Mouse (Mus musculus): Measurements from ENCODE around the gene Rbfox3. TPM values are rescaled to one million over a fixed set of nuclear protein-coding genes. Genes with fewer than 3 reads are reported as not detected.

The Rbfox3 gene
- polyA plus RNA-seq, 2 experiments = 0.08 to 0.17 TPM

GRCm38 (mm10) chr11:118898643-118899042, 12.8 kb downstream of the Rbfox3 start:
- no peak overlapping the region for H3K4me2 ChIP-seq (ENCODE audit: low read depth)
- no peak for DNase-seq (ENCODE audit: low read depth in 3 of 3, low spot score in 3 of 3)
- 67% methylated on average over 11 of the region's 11 CpGs for WGBS (ENCODE audit: insufficient replicate concordance)
- H3K4me3 ChIP-seq (ENCODE audit: insufficient read depth in 1 of 2, low read depth in 2 of 2, low read length in 2 of 2) = no peak overlapping the region
- no peaks in the 10 kb centered on the region for H3K27me3 ChIP-seq (ENCODE audit: control insufficient read depth, insufficient read depth, low read length)
- no peaks in the 10 kb centered on the region for H3K9me3 ChIP-seq (ENCODE audit: control insufficient read depth, low read length)
- no peak for ATAC-seq (ENCODE audit: insufficient read depth)
- H3K36me3 ChIP-seq (replicated peaks; ENCODE audit: control insufficient read depth, insufficient read depth, low read depth) = no peaks in the 10 kb centered on the region
- no peak overlapping the region for H3K27ac ChIP-seq
- TF ChIP-seq EP300 (IDR thresholded peaks at IDR 0.05; ENCODE audit: low read depth) (no peak), CTCF (IDR thresholded peaks at IDR 0.05; ENCODE audit: low read depth) (no peak)
- H3K9ac ChIP-seq (replicated peaks) = no peak overlapping the region
- H3K4me1 ChIP-seq (replicated peaks; ENCODE audit: control insufficient read depth in 2 of 2, insufficient read depth in 2 of 2, low read length in 1 of 2) = no peaks in the 10 kb centered on the region

- Histone ChIP-seq H3K36me3 (replicated peaks; ENCODE audit: control insufficient read depth, insufficient read depth, low read depth) (no peaks in the 10 kb centered on the region), H3K27ac (no peak overlapping the region), H3K4me1 (replicated peaks; ENCODE audit: control insufficient read depth in 2 of 2, insufficient read depth in 2 of 2, low read length in 1 of 2) (no peaks in the 10 kb centered on the region), H3K9me3 (ENCODE audit: control insufficient read depth, low read length) (no peaks in the 10 kb centered on the region), H3K27me3 (ENCODE audit: control insufficient read depth, insufficient read depth, low read length) (no peaks in the 10 kb centered on the region), H3K9ac (replicated peaks) (no peak overlapping the region), H3K4me3 (ENCODE audit: insufficient read depth in 1 of 2, low read depth in 2 of 2, low read length in 2 of 2) (no peak overlapping the region), H3K4me2 (ENCODE audit: low read depth) (no peak overlapping the region)
- WGBS (ENCODE audit: insufficient replicate concordance) = 50% methylated on average over 10 of the region's 10 CpGs
- ATAC-seq (ENCODE audit: insufficient read depth) (no peak), DNase-seq (ENCODE audit: low read depth in 3 of 3, low spot score in 3 of 3) (no peak)
- TF ChIP-seq EP300 (IDR thresholded peaks at IDR 0.05; ENCODE audit: low read depth) (no peak), CTCF (IDR thresholded peaks at IDR 0.05; ENCODE audit: low read depth) (no peak)
Measured at GRCm38 (mm10) chr11:118898156-118898555, 13.2 kb downstream of the Rbfox3 start.

GRCm38 (mm10) chr11:118897114-118897841, 14.1 kb downstream of the Rbfox3 start:
- Histone ChIP-seq H3K4me1 (replicated peaks; ENCODE audit: control insufficient read depth in 2 of 2, insufficient read depth in 2 of 2, low read length in 1 of 2) (no peaks in the 10 kb centered on the region), H3K27ac (no peak overlapping the region), H3K36me3 (replicated peaks; ENCODE audit: control insufficient read depth, insufficient read depth, low read depth) (no peaks in the 10 kb centered on the region), H3K9ac (replicated peaks) (no peak overlapping the region), H3K4me3 (ENCODE audit: insufficient read depth in 1 of 2, low read depth in 2 of 2, low read length in 2 of 2) (no peak overlapping the region), H3K4me2 (ENCODE audit: low read depth) (no peak overlapping the region), H3K9me3 (ENCODE audit: control insufficient read depth, low read length) (no peaks in the 10 kb centered on the region), H3K27me3 (ENCODE audit: control insufficient read depth, insufficient read depth, low read length) (no peaks in the 10 kb centered on the region)
- no peak for TF ChIP-seq CTCF (IDR thresholded peaks at IDR 0.05; ENCODE audit: low read depth)
- no peak for TF ChIP-seq EP300 (IDR thresholded peaks at IDR 0.05; ENCODE audit: low read depth)
- ATAC-seq (ENCODE audit: insufficient read depth) = no peak
- DNase-seq (ENCODE audit: low read depth in 3 of 3, low spot score in 3 of 3) = no peak
- WGBS (ENCODE audit: insufficient replicate concordance) = 75% methylated on average over 21 of the region's 21 CpGs

- DNase-seq (ENCODE audit: low read depth in 3 of 3, low spot score in 3 of 3) (no peak), ATAC-seq (ENCODE audit: insufficient read depth) (no peak)
- H3K4me1 ChIP-seq (replicated peaks; ENCODE audit: control insufficient read depth in 2 of 2, insufficient read depth in 2 of 2, low read length in 1 of 2) = no peaks in the 10 kb centered on the region
- no peak overlapping the region for H3K9ac ChIP-seq (replicated peaks)
- no peaks in the 10 kb centered on the region for H3K27me3 ChIP-seq (ENCODE audit: control insufficient read depth, insufficient read depth, low read length)
- no peak overlapping the region for H3K27ac ChIP-seq
- no peaks in the 10 kb centered on the region for H3K9me3 ChIP-seq (ENCODE audit: control insufficient read depth, low read length)
- TF ChIP-seq CTCF (IDR thresholded peaks at IDR 0.05; ENCODE audit: low read depth) = no peak
- no peak for TF ChIP-seq EP300 (IDR thresholded peaks at IDR 0.05; ENCODE audit: low read depth)
- H3K36me3 ChIP-seq (replicated peaks; ENCODE audit: control insufficient read depth, insufficient read depth, low read depth) = no peaks in the 10 kb centered on the region
- no peak overlapping the region for H3K4me3 ChIP-seq (ENCODE audit: insufficient read depth in 1 of 2, low read depth in 2 of 2, low read length in 2 of 2)
- WGBS (ENCODE audit: insufficient replicate concordance) = 54% methylated on average over 16 of the region's 16 CpGs
- H3K4me2 ChIP-seq (ENCODE audit: low read depth) = no peak overlapping the region
Measured at GRCm38 (mm10) chr11:118896032-118896675, 15.2 kb downstream of the Rbfox3 start.

- 45% methylated on average over 5 of the region's 5 CpGs for WGBS (ENCODE audit: insufficient replicate concordance)
- Histone ChIP-seq H3K4me3 (ENCODE audit: insufficient read depth in 1 of 2, low read depth in 2 of 2, low read length in 2 of 2) (no peak overlapping the region), H3K9me3 (ENCODE audit: control insufficient read depth, low read length) (no peaks in the 10 kb centered on the region), H3K4me2 (ENCODE audit: low read depth) (no peak overlapping the region), H3K27me3 (ENCODE audit: control insufficient read depth, insufficient read depth, low read length) (no peaks in the 10 kb centered on the region), H3K36me3 (replicated peaks; ENCODE audit: control insufficient read depth, insufficient read depth, low read depth) (no peaks in the 10 kb centered on the region), H3K4me1 (replicated peaks; ENCODE audit: control insufficient read depth in 2 of 2, insufficient read depth in 2 of 2, low read length in 1 of 2) (no peaks in the 10 kb centered on the region), H3K27ac (no peak overlapping the region), H3K9ac (replicated peaks) (no peak overlapping the region)
- DNase-seq (ENCODE audit: low read depth in 3 of 3, low spot score in 3 of 3) (no peak), ATAC-seq (ENCODE audit: insufficient read depth) (no peak)
- TF ChIP-seq CTCF (IDR thresholded peaks at IDR 0.05; ENCODE audit: low read depth) (no peak), EP300 (IDR thresholded peaks at IDR 0.05; ENCODE audit: low read depth) (no peak)
Measured at GRCm38 (mm10) chr11:118894835-118895234, 16.6 kb downstream of the Rbfox3 start.

Data from liver, embryonic 14.5 days (tissue).